Comparison of ENCODE assay signal across 18 mouse cellular contexts in the genomic region with DNA sequence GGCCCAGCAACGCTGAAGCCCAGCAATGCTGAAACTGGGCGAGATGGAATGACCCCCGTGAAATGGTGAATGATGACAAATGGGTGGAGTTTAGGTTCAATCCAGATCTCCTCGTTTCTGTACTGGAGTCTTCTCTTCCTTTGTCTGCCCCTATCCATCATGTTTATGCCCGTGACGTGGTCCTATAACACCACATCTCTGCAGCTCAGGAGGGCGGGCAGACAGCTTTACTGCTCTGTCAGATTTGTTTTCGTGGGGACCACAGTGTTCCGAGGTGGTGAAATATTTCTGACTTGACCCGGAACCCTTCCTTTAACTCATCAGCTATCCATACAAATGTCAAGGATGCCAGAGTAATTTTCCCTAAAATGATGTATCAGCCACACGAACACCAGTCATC.
"Had no signal": no experiment of that assay in that cellular context is flagged by ENCODE, and none has a peak within 500 bp of the region (broad histone marks: within the 10 kb centered on the region; RNA-seq: fewer than 3 reads in every experiment).

No protein-coding gene starts in this region.

- H3K36me3 ChIP-seq: intestine, embryonic 15.5 days; limb, embryonic 12.5 days; limb, embryonic 15.5 days; midbrain, embryonic 12.5 days; midbrain, embryonic 15.5 days; stomach, embryonic 15.5 days had no signal

- H3K4me1 ChIP-seq: intestine, embryonic 15.5 days; limb, embryonic 12.5 days; limb, embryonic 15.5 days; midbrain, embryonic 12.5 days; stomach, embryonic 15.5 days had no signal

- H3K27ac ChIP-seq: intestine, embryonic 15.5 days; limb, embryonic 12.5 days; limb, embryonic 15.5 days; liver, embryonic 14.5 days; midbrain, embryonic 12.5 days; midbrain, embryonic 15.5 days; stomach, embryonic 15.5 days had no signal

- DNase-seq: kidney, adult 11 months; kidney, postnatal 36 days; left cerebral cortex, postnatal 4 days; liver, postnatal 0 days; lung, postnatal 14 days; lung, postnatal 4 days; retina, postnatal 1 day; right cerebral cortex, postnatal 25 days; spleen, adult 18-20 months; thymus, postnatal 25 days had no signal

- H3K9ac ChIP-seq: intestine, embryonic 15.5 days; limb, embryonic 12.5 days; limb, embryonic 15.5 days; liver, embryonic 14.5 days; liver, postnatal 0 days; midbrain, embryonic 12.5 days; midbrain, embryonic 15.5 days; stomach, embryonic 15.5 days had no signal

- H3K9me3 ChIP-seq: intestine, embryonic 15.5 days; limb, embryonic 12.5 days; limb, embryonic 15.5 days; midbrain, embryonic 12.5 days; midbrain, embryonic 15.5 days; stomach, embryonic 15.5 days had no signal

- H3K4me3 ChIP-seq: intestine, embryonic 15.5 days; limb, embryonic 12.5 days; limb, embryonic 15.5 days; midbrain, embryonic 12.5 days; midbrain, embryonic 15.5 days; stomach, embryonic 15.5 days had no signal

- H3K27me3 ChIP-seq: intestine, embryonic 15.5 days; limb, embryonic 12.5 days; limb, embryonic 15.5 days; midbrain, embryonic 12.5 days; midbrain, embryonic 15.5 days; stomach, embryonic 15.5 days had no signal

- ATAC-seq: intestine, embryonic 15.5 days; liver, postnatal 0 days; midbrain, embryonic 15.5 days had no signal

- H3K4me2 ChIP-seq: intestine, embryonic 15.5 days; limb, embryonic 12.5 days; limb, embryonic 15.5 days; liver, embryonic 11.5 days; midbrain, embryonic 12.5 days; midbrain, embryonic 15.5 days; stomach, embryonic 15.5 days had no signal
